Mouse (Mus musculus): ENCODE data around the gene Glis1. TPM values are rescaled to one million over a fixed set of nuclear protein-coding genes. Genes with fewer than 3 reads are reported as not detected.

Glis1 gene
- polyA plus RNA-seq, 1 experiment: not detected

GRCm38 (mm10) chr4:107518766-107519165 is 84.4 kb downstream of the Glis1 start:
- TF ChIP-seq CTCF (IDR thresholded peaks at IDR 0.05; ENCODE audit: insufficient read depth, low read depth, low read length): no peak
- TF ChIP-seq POLR2A (IDR thresholded peaks at IDR 0.05; ENCODE audit: insufficient read depth, low read depth, low read length): no peak
- H3K4me3 ChIP-seq (ENCODE audit: insufficient read depth, low read depth, low read length): no peak overlapping the region
- H3K27ac ChIP-seq (ENCODE audit: insufficient read depth, low read depth, low read length): no peak overlapping the region
- H3K4me1 ChIP-seq (ENCODE audit: control insufficient read depth, insufficient read depth, low read length): no peaks in the 10 kb centered on the region
- WGBS: 94% methylated on average over 11 of the region's 11 CpGs

GRCm38 (mm10) chr4:107520071-107520470 is 85.7 kb downstream of the Glis1 start:
- 93% methylated on average over 5 of the region's 5 CpGs for WGBS
- no peak for TF ChIP-seq POLR2A (IDR thresholded peaks at IDR 0.05; ENCODE audit: insufficient read depth, low read depth, low read length)
- TF ChIP-seq CTCF (IDR thresholded peaks at IDR 0.05; ENCODE audit: insufficient read depth, low read depth, low read length): no peak

GRCm38 (mm10) chr4:107520816-107521215 is 86.4 kb downstream of the Glis1 start:
- no peak overlapping the region for H3K4me3 ChIP-seq (ENCODE audit: insufficient read depth, low read depth, low read length)
- TF ChIP-seq CTCF (IDR thresholded peaks at IDR 0.05; ENCODE audit: insufficient read depth, low read depth, low read length) (no peak), POLR2A (IDR thresholded peaks at IDR 0.05; ENCODE audit: insufficient read depth, low read depth, low read length) (no peak)
- H3K27ac ChIP-seq (ENCODE audit: insufficient read depth, low read depth, low read length): no peak overlapping the region
- 77% methylated on average over 5 of the region's 5 CpGs for WGBS
- no peaks in the 10 kb centered on the region for H3K4me1 ChIP-seq (ENCODE audit: control insufficient read depth, insufficient read depth, low read length)

More at GRCm38 (mm10) chr4:107520071-107520470, 85.7 kb downstream of the Glis1 start:
- Histone ChIP-seq H3K4me3 (ENCODE audit: insufficient read depth, low read depth, low read length) (no peak overlapping the region), H3K4me1 (ENCODE audit: control insufficient read depth, insufficient read depth, low read length) (no peaks in the 10 kb centered on the region), H3K27ac (ENCODE audit: insufficient read depth, low read depth, low read length) (no peak overlapping the region)

- WGBS: 88% methylated on average over 11 of the region's 11 CpGs
- Histone ChIP-seq H3K4me1 (ENCODE audit: control insufficient read depth, insufficient read depth, low read length) (no peaks in the 10 kb centered on the region), H3K4me3 (ENCODE audit: insufficient read depth, low read depth, low read length) (no peak overlapping the region), H3K27ac (ENCODE audit: insufficient read depth, low read depth, low read length) (no peak overlapping the region)
- TF ChIP-seq POLR2A (IDR thresholded peaks at IDR 0.05; ENCODE audit: insufficient read depth, low read depth, low read length) (no peak), CTCF (IDR thresholded peaks at IDR 0.05; ENCODE audit: insufficient read depth, low read depth, low read length) (no peak)
These were observed 89.3 kb downstream of the Glis1 start for GRCm38 (mm10) chr4:107523607-107524151.

GRCm38 (mm10) chr4:107535126-107535525 is 100.7 kb downstream of the Glis1 start:
- TF ChIP-seq CTCF (IDR thresholded peaks at IDR 0.05; ENCODE audit: insufficient read depth, low read depth, low read length) (no peak), POLR2A (IDR thresholded peaks at IDR 0.05; ENCODE audit: insufficient read depth, low read depth, low read length) (no peak)
- no peak overlapping the region for H3K27ac ChIP-seq (ENCODE audit: insufficient read depth, low read depth, low read length)
- H3K4me1 ChIP-seq (ENCODE audit: control insufficient read depth, insufficient read depth, low read length): no peaks in the 10 kb centered on the region
- H3K4me3 ChIP-seq (ENCODE audit: insufficient read depth, low read depth, low read length): no peak overlapping the region
- WGBS: 77% methylated on average over 11 of the region's 11 CpGs

GRCm38 (mm10) chr4:107538116-107538515 is 103.7 kb downstream of the Glis1 start:
- Histone ChIP-seq H3K4me1 (ENCODE audit: control insufficient read depth, insufficient read depth, low read length) (no peaks in the 10 kb centered on the region), H3K4me3 (ENCODE audit: insufficient read depth, low read depth, low read length) (no peak overlapping the region), H3K27ac (ENCODE audit: insufficient read depth, low read depth, low read length) (no peak overlapping the region)
- TF ChIP-seq POLR2A (IDR thresholded peaks at IDR 0.05; ENCODE audit: insufficient read depth, low read depth, low read length) (no peak), CTCF (IDR thresholded peaks at IDR 0.05; ENCODE audit: insufficient read depth, low read depth, low read length) (no peak)
- 72% methylated on average over 13 of the region's 13 CpGs for whole genome bisulfite sequencing

GRCm38 (mm10) chr4:107538561-107538960 is 104.2 kb downstream of the Glis1 start:
- H3K4me1 ChIP-seq (ENCODE audit: control insufficient read depth, insufficient read depth, low read length): no peaks in the 10 kb centered on the region
- 90% methylated on average over 3 of the region's 3 CpGs for WGBS
- H3K4me3 ChIP-seq (ENCODE audit: insufficient read depth, low read depth, low read length): no peak overlapping the region
- TF ChIP-seq CTCF (IDR thresholded peaks at IDR 0.05; ENCODE audit: insufficient read depth, low read depth, low read length) (no peak), POLR2A (IDR thresholded peaks at IDR 0.05; ENCODE audit: insufficient read depth, low read depth, low read length) (no peak)
- H3K27ac ChIP-seq (ENCODE audit: insufficient read depth, low read depth, low read length): no peak overlapping the region

GRCm38 (mm10) chr4:107539021-107539420 is 104.6 kb downstream of the Glis1 start:
- TF ChIP-seq CTCF (IDR thresholded peaks at IDR 0.05; ENCODE audit: insufficient read depth, low read depth, low read length) (no peak), POLR2A (IDR thresholded peaks at IDR 0.05; ENCODE audit: insufficient read depth, low read depth, low read length) (no peak)
- Histone ChIP-seq H3K4me1 (ENCODE audit: control insufficient read depth, insufficient read depth, low read length) (no peaks in the 10 kb centered on the region), H3K4me3 (ENCODE audit: insufficient read depth, low read depth, low read length) (no peak overlapping the region), H3K27ac (ENCODE audit: insufficient read depth, low read depth, low read length) (no peak overlapping the region)
- 84% methylated on average over 3 of the region's 3 CpGs for WGBS

- no peak overlapping the region for H3K27ac ChIP-seq (ENCODE audit: insufficient read depth, low read depth, low read length)
- H3K4me3 ChIP-seq (ENCODE audit: insufficient read depth, low read depth, low read length): no peak overlapping the region
- H3K4me1 ChIP-seq (ENCODE audit: control insufficient read depth, insufficient read depth, low read length): peaks cover 9% of the 10 kb centered on the region
- no peak for TF ChIP-seq POLR2A (IDR thresholded peaks at IDR 0.05; ENCODE audit: insufficient read depth, low read depth, low read length)
- TF ChIP-seq CTCF (IDR thresholded peaks at IDR 0.05; ENCODE audit: insufficient read depth, low read depth, low read length): no peak
- WGBS: 76% methylated on average over 4 of the region's 4 CpGs
These were observed 107.4 kb downstream of the Glis1 start for GRCm38 (mm10) chr4:107541821-107542220.

GRCm38 (mm10) chr4:107544843-107545242 is 110.5 kb downstream of the Glis1 start:
- H3K27ac ChIP-seq (ENCODE audit: insufficient read depth, low read depth, low read length): no peak overlapping the region
- TF ChIP-seq POLR2A (IDR thresholded peaks at IDR 0.05; ENCODE audit: insufficient read depth, low read depth, low read length) (no peak), CTCF (IDR thresholded peaks at IDR 0.05; ENCODE audit: insufficient read depth, low read depth, low read length) (no peak)
- no peak overlapping the region for H3K4me3 ChIP-seq (ENCODE audit: insufficient read depth, low read depth, low read length)
- WGBS: 85% methylated on average over 5 of the region's 5 CpGs
- H3K4me1 ChIP-seq (ENCODE audit: control insufficient read depth, insufficient read depth, low read length): peaks cover 9% of the 10 kb centered on the region
